Mouse (Mus musculus) megakaryocyte, embryonic 14.5 days (primary cell): ENCODE results near the gene Ddx19a. TPM values are rescaled to one million over a fixed set of nuclear protein-coding genes. Genes with fewer than 3 reads are reported as not detected.
A peak's percentile ranks its signal among the peaks of the same experiment; 100 is the strongest.

ENCODE experiments used
- H3K27me3 ChIP-seq: replicated peaks from 2 replicates; pipeline ENCODE3; 2012; ENCODE audit warnings: inconsistent platforms
- H3K36me3 ChIP-seq: replicated peaks from 2 replicates; pipeline ENCODE3; 2012; ENCODE audit warnings: low read length, inconsistent platforms, mixed read lengths
- H3K4me1 ChIP-seq: 2 replicates; pipeline ENCODE4 v1.6.1; 2012; ENCODE audit warnings: inconsistent platforms
- H3K4me3 ChIP-seq: replicated peaks from 2 replicates; pipeline ENCODE3; 2012; ENCODE audit warnings: moderate library complexity, mild to moderate bottlenecking, inconsistent platforms
- H3K9me3 ChIP-seq: 2 replicates; pipeline ENCODE4 v1.6.1; 2012; ENCODE audit warnings: inconsistent platforms
- FLI1 ChIP-seq: IDR thresholded peaks from 2 replicates; pipeline ENCODE4 v1.6.1; 2012; ENCODE audit warnings: low read length, inconsistent platforms, mixed read lengths
- GATA1 ChIP-seq: IDR thresholded peaks from 3 replicates; pipeline ENCODE4 v1.6.1; 2012; ENCODE audit warnings: mixed read lengths, low read length, inconsistent platforms, borderline replicate concordance
- polyA plus RNA-seq: library from polyadenylated mRNA; stranded (reverse); fragments of >175 nt; gene quantifications from 2 replicates; pipeline ENCODE4 v1.2.3, GENCODE M21; 2012; ENCODE audit warnings: low replicate concordance; ENCODE audit not compliant: insufficient read depth

Ddx19a gene
- polyA plus RNA-seq = 5.2 and 18.4 TPM in 2 replicates

DNA sequence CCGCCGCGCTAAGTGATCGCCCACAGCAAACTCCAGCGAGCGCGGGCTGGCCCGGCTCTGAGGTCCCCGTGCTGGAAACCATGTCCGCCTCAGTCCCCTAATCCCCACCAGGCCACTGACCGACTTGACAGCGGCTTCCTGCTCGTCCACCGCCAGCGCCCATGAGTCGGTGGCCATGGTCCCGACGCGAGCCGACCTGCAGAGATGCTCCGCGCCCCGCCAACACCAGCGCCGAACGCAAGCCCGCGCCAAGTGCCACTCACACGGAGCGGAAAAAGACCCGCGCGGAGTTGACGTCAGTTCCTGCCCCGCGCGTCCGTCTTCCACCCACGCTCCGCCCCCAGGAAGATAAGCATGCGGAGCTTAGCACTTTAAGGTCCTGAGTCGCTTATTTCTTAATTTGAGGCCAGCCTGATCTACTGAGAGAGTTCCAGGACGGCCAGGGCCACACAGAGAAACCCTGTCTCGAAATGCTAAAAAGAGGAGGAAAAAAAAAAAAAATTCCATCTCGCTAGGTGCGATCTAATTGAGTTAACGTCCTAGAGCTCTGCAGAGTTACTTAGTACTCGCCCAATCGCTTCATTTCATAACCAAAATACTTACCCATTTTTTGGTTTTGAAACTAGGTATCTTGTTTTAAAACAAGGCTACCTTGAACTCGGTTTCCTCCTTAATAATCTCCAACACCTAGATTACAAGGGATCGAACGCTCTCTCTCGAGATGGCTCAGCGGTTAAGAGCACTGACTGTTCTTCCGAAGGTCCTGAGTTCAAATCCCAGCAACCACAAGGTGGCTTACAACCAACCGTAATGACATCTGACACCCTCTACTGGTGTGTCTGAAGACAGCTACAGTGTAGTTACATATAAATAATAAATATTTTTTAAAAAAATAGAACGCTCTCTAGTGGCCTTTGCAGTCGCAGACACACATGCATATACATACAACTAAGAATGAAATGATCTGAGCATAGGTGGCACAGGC is at the start of gene Ddx19a:
Ddx19a (minus strand) TSS at position 254 of the 985 bp plus-strand sequence.
- no peaks in the 10 kb centered on the region for H3K27me3 ChIP-seq
- H3K4me1 ChIP-seq = peaks cover 26% of the 10 kb centered on the region
- no peaks in the 10 kb centered on the region for H3K9me3 ChIP-seq
- H3K4me3 ChIP-seq = peak within 1 kb of the TSS; percentile 98
- TF ChIP-seq GATA1 = peak; percentile 59; the same call in 1 of the 3 replicates
- no peak for TF ChIP-seq FLI1
- peaks cover 27% of the 10 kb centered on the region for H3K36me3 ChIP-seq

GRCm38 (mm10) chr8:111044003-111044734 is 46.6 kb upstream of the Ddx19a start:
- no peak overlapping the region for H3K4me3 ChIP-seq
- TF ChIP-seq GATA1 (no peak), FLI1 (no peak)

DNA sequence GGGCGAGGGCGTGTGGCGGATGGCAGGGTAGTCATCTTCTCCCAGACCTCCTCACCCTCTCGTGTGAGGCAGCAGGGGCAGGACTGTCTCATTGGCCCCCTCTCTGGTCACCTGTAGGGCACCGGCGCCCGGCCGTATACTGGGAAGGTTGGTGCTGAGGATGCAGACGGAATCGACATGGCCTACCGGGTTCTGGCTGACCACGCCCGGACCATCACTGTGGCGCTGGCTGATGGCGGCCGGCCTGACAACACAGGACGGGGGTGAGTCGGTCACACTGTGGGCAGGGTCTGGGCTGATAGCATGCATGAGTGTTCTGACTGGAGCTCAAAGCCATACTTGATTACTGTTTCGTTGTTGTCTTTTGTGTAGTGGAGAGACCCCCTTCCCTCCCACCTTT is 44.9 kb upstream of the Ddx19a start:
- peaks cover 98% of the 10 kb centered on the region for H3K36me3 ChIP-seq
- TF ChIP-seq GATA1 (no peak), FLI1 (no peak)
- H3K9me3 ChIP-seq = no peaks in the 10 kb centered on the region
- H3K4me3 ChIP-seq = no peak overlapping the region
- H3K4me1 ChIP-seq = peaks cover 6% of the 10 kb centered on the region
- no peaks in the 10 kb centered on the region for H3K27me3 ChIP-seq

More at GRCm38 (mm10) chr8:111044003-111044734, 46.6 kb upstream of the Ddx19a start:
- H3K4me1 ChIP-seq = peaks cover 6% of the 10 kb centered on the region; the same call in 1 of the 2 replicates
- no peaks in the 10 kb centered on the region for H3K27me3 ChIP-seq
- no peaks in the 10 kb centered on the region for H3K9me3 ChIP-seq
- peaks cover 99% of the 10 kb centered on the region for H3K36me3 ChIP-seq

DNA sequence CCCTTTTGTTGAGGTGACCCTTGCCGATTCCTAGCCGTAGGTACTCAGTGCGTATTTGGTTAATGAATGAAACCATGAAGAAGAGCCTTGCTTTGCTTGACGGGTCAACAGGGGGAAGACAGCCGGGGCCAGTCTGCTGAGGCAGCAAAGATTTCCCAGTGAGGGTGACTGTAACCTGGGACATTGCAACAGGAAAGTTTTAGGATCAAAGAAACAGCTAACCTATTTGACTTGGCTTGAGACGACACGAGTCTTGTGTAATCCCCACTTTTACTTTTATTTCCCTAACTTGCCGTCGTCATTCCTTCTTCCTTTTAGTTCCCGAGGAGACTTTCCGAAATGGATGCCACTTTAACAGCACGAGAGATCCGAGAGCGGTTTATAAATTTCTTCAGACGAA is 39.0 kb upstream of the Ddx19a start:
- Histone ChIP-seq H3K4me3 (no peak overlapping the region), H3K9me3 (no peaks in the 10 kb centered on the region), H3K4me1 (peaks cover 35% of the 10 kb centered on the region), H3K36me3 (peaks cover 65% of the 10 kb centered on the region), H3K27me3 (no peaks in the 10 kb centered on the region)
- TF ChIP-seq GATA1 = no peak
- no peak for TF ChIP-seq FLI1

DNA sequence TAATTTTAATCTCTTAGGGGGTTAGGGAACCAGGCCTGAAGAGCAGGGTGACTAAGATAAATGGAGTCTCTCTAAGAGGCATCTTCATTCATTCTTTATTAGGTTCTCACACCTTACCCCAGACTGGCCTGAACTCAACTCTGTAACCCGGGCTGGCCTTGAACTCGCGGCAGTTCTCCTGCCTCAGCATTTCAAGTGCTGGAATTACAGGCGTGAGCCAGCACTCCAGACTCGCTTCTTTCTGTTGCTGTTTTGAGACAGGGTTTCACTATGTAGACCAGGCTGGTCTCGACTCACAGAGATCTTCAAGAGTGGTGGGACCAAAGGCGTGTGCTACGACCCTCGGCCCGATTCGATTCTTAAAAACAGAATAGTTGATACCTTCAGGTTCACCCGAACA is 36.7 kb upstream of the Ddx19a start:
- H3K4me1 ChIP-seq = peaks cover 42% of the 10 kb centered on the region
- no peaks in the 10 kb centered on the region for H3K27me3 ChIP-seq
- peaks cover 42% of the 10 kb centered on the region for H3K36me3 ChIP-seq
- no peak for TF ChIP-seq FLI1
- no peak for TF ChIP-seq GATA1
- H3K4me3 ChIP-seq = peak overlapping the region; percentile 95
- no peaks in the 10 kb centered on the region for H3K9me3 ChIP-seq

DNA sequence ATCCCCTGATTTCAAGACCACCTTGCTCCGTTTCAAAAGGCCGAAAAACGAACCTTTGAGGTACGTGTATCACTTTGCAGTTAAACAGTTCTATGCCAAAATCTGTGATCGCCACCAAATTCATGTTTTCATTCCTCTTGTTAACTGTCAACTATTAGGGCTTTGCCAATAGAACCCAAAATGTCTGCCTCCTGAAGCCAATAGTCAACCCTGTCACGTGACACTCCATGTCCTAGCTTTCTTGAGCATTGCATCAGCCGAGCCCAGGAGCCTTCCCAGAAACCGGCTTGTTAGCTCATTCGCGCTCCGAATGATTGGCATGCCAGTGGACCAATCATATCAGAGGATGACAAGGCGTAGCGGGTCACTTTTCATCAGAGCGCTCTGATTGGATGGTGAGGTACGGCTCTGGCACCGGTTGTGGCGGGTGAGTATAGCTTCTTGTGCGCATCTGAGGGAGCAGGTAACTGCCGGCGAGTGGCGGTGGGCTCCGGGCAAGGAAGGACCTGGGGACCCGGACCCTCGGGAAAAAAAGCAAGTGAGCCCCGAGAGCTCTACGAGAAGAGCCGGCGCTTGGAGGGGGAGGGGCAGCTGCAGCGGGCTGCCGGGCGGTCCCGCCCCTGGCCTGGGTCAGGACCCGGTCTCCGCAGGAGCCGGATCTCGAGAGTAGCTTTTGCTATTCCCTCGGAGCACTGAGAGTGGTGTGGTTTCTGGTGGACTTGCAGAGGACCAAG is 36.0 kb upstream of the Ddx19a start:
- peaks cover 44% of the 10 kb centered on the region for H3K4me1 ChIP-seq

GRCm38 (mm10) chr8:111032916-111033315 is 35.3 kb upstream of the Ddx19a start, which contains the start of gene Aars:
TSS of gene Aars (plus strand) at chr8:111033144.
- TF ChIP-seq GATA1 (no peak), FLI1 (no peak)
- H3K4me3 ChIP-seq = peak within 1 kb of the TSS; percentile 95
- H3K27me3 ChIP-seq = no peaks in the 10 kb centered on the region
- peaks cover 29% of the 10 kb centered on the region for H3K36me3 ChIP-seq
- H3K4me1 ChIP-seq = peaks cover 45% of the 10 kb centered on the region
- H3K9me3 ChIP-seq = no peaks in the 10 kb centered on the region

More for the DNA sequence above, 36.0 kb upstream of the Ddx19a start:
- Histone ChIP-seq H3K36me3 (peaks cover 36% of the 10 kb centered on the region), H3K27me3 (no peaks in the 10 kb centered on the region), H3K9me3 (no peaks in the 10 kb centered on the region), H3K4me3 (peak overlapping the region; percentile 95)
- TF ChIP-seq FLI1 (no peak), GATA1 (no peak)

DNA sequence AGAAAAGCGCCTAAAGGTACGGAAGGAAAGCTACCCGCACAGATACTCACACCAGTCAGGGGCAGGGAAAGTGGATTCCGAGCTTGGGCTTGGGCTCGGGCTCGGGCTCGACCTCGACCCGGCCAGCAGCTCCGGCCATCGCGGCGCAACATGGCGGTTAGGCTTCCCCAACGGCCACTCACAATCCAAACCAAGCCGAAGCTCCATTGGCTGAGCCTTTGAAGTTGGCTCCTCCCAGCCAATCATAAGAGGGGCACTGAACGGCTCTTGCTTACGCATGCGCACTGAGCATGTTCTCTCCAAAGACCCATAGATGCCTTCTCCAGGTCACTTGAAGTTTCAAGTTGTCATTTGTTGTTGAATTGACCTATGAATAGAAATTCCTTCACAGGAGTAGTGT is 34.0 kb upstream of the Ddx19a start, which contains the start of gene Ddx19b:
Ddx19b (minus strand) TSS at position 180 of the 400 bp plus-strand sequence.
- Histone ChIP-seq H3K4me1 (peaks cover 49% of the 10 kb centered on the region), H3K36me3 (peaks cover 17% of the 10 kb centered on the region), H3K27me3 (no peaks in the 10 kb centered on the region), H3K9me3 (no peaks in the 10 kb centered on the region), H3K4me3 (no peak within 1 kb of the TSS)
- no peak for TF ChIP-seq GATA1
- no peak for TF ChIP-seq FLI1

GRCm38 (mm10) chr8:111030045-111030444 is 32.4 kb upstream of the Ddx19a start:
- Histone ChIP-seq H3K36me3 (peaks cover 3% of the 10 kb centered on the region), H3K4me1 (peaks cover 34% of the 10 kb centered on the region), H3K4me3 (peak overlapping the region; percentile 42), H3K27me3 (no peaks in the 10 kb centered on the region), H3K9me3 (no peaks in the 10 kb centered on the region)
- TF ChIP-seq GATA1 (no peak), FLI1 (no peak)
